Mouse (Mus musculus): ENCODE measurements around the gene Ncoa3. TPM values are rescaled to one million over a fixed set of nuclear protein-coding genes. Genes with fewer than 3 reads are reported as not detected.

Ncoa3 gene
- polyA plus RNA-seq, 1 experiment from 2014 or later, result 15.2 TPM

DNA sequence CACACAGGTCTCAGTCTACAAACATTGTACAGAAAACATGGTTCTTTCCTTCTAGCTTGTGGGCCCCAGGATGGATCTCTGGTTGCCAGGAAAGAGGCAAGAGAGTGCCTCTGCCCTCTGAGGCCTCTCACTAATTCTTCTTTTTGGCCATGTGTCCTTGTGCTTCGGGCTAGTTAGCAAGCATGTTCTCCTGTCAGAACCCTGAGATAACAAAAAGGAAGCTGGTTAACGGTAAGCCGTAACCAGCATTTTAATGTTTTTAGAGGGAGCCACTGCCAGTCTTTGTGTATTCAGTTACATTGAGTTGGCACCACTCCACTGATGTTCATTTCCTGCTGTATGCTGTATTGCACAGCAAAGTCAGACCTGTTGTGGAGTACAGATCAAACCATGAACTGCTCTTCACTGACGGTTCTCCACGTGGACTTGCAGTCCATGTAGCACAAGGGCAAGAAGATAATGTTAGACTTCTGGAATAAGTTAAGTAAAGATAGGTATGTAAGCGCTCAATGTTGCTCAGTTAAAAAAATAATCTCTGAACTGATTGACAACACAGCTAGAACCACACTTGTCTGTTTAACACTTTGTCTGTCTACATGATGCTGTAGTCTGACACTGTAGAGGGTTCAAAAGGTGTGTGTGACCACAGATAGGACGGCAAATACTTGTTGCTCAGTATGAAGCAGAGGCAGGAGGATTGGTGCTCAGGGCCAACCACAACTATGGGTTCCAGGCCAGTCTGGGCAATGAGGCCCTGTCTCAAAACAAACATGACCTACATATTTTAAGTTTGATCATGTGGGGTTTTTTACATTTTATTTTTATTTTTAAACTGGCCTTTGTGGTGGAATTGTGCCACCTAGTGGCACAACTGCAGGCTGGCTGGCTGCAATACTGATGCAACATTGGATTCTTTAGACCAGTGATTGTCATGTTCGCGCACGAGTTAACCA lies 53.4 kb downstream of the Ncoa3 start:
- no peak overlapping the region for H3K4me3 ChIP-seq (ENCODE audit: low read depth, low read length)
- H3K9ac ChIP-seq (ENCODE audit: low read depth, low read length), result no peak overlapping the region
- H3K36me3 ChIP-seq (ENCODE audit: control insufficient read depth, insufficient read depth, low read length), result peaks cover 4% of the 10 kb centered on the region; the same call in 1 of the 2 replicates
- no peak overlapping the region for H3K27ac ChIP-seq (ENCODE audit: low read depth, low read length)
- ATAC-seq (replicated peaks; ENCODE audit: low FRiP score) (no peak), DNase-seq (ENCODE audit: low spot score) (no peak)
- H3K4me2 ChIP-seq, result no peak overlapping the region
- WGBS, result 52% methylated on average over 10 of the region's 10 CpGs
- H3K27me3 ChIP-seq (replicated peaks; ENCODE audit: control insufficient read depth, insufficient read depth, low read length), result no peaks in the 10 kb centered on the region
- H3K4me1 ChIP-seq (replicated peaks; ENCODE audit: control insufficient read depth, insufficient read depth, low read length), result peaks cover 22% of the 10 kb centered on the region
- no peaks in the 10 kb centered on the region for H3K9me3 ChIP-seq (ENCODE audit: control insufficient read depth, low read length)

DNA sequence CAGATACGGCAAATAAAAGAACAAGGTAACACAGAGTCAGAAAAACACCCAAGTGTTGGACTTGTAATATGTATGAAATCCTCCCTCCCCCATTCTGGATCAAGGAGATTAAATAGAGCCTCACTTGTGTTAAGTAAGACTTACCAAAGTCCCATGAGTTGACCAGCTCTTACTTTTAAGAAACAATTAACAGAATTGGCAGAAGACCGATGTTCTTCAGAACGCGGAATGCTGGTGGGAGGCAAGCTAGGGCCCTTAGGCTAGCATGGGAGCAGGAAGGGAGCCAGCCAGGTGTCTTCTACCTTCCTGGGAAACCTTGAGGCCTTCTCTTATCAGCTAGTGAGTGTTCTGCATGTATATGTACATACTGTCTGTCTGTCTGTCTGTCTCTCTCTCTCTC lies 55.5 kb downstream of the Ncoa3 start:
- Histone ChIP-seq H3K36me3 (ENCODE audit: control insufficient read depth, insufficient read depth, low read length) (peaks cover 6% of the 10 kb centered on the region; the same call in 1 of the 2 replicates), H3K27me3 (replicated peaks; ENCODE audit: control insufficient read depth, insufficient read depth, low read length) (no peaks in the 10 kb centered on the region), H3K4me3 (ENCODE audit: low read depth, low read length) (no peak overlapping the region), H3K4me2 (no peak overlapping the region), H3K4me1 (replicated peaks; ENCODE audit: control insufficient read depth, insufficient read depth, low read length) (peaks cover 11% of the 10 kb centered on the region), H3K9me3 (ENCODE audit: control insufficient read depth, low read length) (no peaks in the 10 kb centered on the region), H3K27ac (ENCODE audit: low read depth, low read length) (no peak overlapping the region), H3K9ac (ENCODE audit: low read depth, low read length) (no peak overlapping the region)
- ATAC-seq (replicated peaks; ENCODE audit: low FRiP score) (no peak), DNase-seq (ENCODE audit: low spot score) (no peak)
- 95% methylated on average over 4 of the region's 4 CpGs for WGBS

DNA sequence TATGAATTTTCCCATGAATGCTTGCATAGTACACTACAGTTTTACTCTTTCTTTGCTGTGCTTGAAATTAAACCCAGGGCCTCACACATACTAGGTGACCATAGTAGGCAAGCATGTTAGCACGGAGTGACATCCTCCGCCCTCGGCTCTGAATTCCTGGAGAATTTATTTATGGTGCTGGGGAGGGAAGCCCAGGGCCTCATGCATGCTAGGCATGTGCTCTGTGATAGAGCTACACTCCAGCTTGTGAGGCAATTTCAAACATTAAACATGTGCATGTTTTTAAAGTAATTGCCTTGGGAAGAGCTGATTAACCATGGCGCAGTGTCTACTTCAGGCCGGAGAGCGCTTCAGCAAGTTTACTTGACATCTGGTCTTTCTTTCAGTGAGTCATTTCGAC lies 56.4 kb downstream of the Ncoa3 start:
- Histone ChIP-seq H3K9me3 (ENCODE audit: control insufficient read depth, low read length) (no peaks in the 10 kb centered on the region), H3K4me1 (replicated peaks; ENCODE audit: control insufficient read depth, insufficient read depth, low read length) (peaks cover 9% of the 10 kb centered on the region), H3K27ac (ENCODE audit: low read depth, low read length) (no peak overlapping the region), H3K4me3 (ENCODE audit: low read depth, low read length) (no peak overlapping the region), H3K27me3 (replicated peaks; ENCODE audit: control insufficient read depth, insufficient read depth, low read length) (no peaks in the 10 kb centered on the region), H3K36me3 (ENCODE audit: control insufficient read depth, insufficient read depth, low read length) (peaks cover 9% of the 10 kb centered on the region; the same call in 1 of the 2 replicates), H3K4me2 (no peak overlapping the region), H3K9ac (ENCODE audit: low read depth, low read length) (no peak overlapping the region)
- WGBS, result 85% methylated on average over 7 of the region's 7 CpGs
- no peak for ATAC-seq (replicated peaks; ENCODE audit: low FRiP score)
- DNase-seq (ENCODE audit: low spot score), result no peak

DNA sequence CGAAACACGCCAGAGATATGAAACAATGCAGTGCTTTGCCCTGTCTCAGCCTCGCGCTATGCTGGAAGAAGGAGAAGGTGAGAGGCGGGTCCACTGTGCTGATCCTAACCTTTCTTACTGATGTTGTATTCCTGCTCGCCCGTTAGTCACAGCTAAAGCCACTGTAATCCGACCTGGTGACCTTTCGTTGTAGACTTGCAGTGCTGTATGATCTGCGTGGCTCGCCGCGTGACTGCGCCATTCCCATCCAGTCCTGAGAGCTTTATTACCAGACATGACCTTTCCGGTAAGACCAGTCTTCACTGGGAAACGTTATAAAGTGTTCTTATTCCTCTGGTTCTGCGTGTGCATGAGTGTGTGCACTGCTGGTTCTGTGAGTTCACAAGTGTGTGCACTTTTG lies 59.0 kb downstream of the Ncoa3 start:
- Histone ChIP-seq H3K4me3 (ENCODE audit: low read depth, low read length) (no peak overlapping the region), H3K4me1 (replicated peaks; ENCODE audit: control insufficient read depth, insufficient read depth, low read length) (no peaks in the 10 kb centered on the region), H3K4me2 (no peak overlapping the region), H3K36me3 (ENCODE audit: control insufficient read depth, insufficient read depth, low read length) (peaks cover 24% of the 10 kb centered on the region; the same call in 1 of the 2 replicates), H3K27me3 (replicated peaks; ENCODE audit: control insufficient read depth, insufficient read depth, low read length) (no peaks in the 10 kb centered on the region), H3K9ac (ENCODE audit: low read depth, low read length) (no peak overlapping the region), H3K27ac (ENCODE audit: low read depth, low read length) (no peak overlapping the region), H3K9me3 (ENCODE audit: control insufficient read depth, low read length) (no peaks in the 10 kb centered on the region)
- DNase-seq (ENCODE audit: low spot score), result no peak
- ATAC-seq (replicated peaks; ENCODE audit: low FRiP score), result no peak
- 91% methylated on average over 17 of the region's 17 CpGs for WGBS

DNA sequence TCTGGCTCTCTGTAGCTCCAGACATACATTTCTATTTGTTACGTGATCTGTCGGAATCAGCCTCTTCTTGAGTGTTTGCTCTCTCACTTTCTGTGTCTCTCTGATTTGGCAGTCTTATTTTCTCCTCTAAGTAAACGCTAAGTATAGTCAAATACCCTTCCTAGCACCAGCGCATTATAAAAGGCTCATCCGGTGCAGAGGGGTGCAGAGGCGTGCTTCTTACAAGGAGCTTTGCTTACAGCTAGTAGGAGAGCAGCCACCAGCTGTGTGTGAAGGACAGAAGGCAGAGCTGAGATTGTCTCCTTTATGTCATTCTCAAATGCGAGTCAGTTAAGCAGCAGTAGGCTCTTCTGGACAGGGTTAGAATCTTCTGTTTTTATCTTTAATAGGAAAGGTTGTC lies 59.5 kb downstream of the Ncoa3 start:
- Histone ChIP-seq H3K9me3 (ENCODE audit: control insufficient read depth, low read length) (no peaks in the 10 kb centered on the region), H3K36me3 (ENCODE audit: control insufficient read depth, insufficient read depth, low read length) (peaks cover 24% of the 10 kb centered on the region; the same call in 1 of the 2 replicates), H3K4me1 (replicated peaks; ENCODE audit: control insufficient read depth, insufficient read depth, low read length) (no peaks in the 10 kb centered on the region), H3K9ac (ENCODE audit: low read depth, low read length) (no peak overlapping the region), H3K4me3 (ENCODE audit: low read depth, low read length) (no peak overlapping the region), H3K4me2 (no peak overlapping the region), H3K27me3 (replicated peaks; ENCODE audit: control insufficient read depth, insufficient read depth, low read length) (no peaks in the 10 kb centered on the region), H3K27ac (ENCODE audit: low read depth, low read length) (no peak overlapping the region)
- DNase-seq (ENCODE audit: low spot score) (no peak), ATAC-seq (replicated peaks; ENCODE audit: low FRiP score) (no peak)
- WGBS, result 90% methylated on average over 7 of the region's 7 CpGs

DNA sequence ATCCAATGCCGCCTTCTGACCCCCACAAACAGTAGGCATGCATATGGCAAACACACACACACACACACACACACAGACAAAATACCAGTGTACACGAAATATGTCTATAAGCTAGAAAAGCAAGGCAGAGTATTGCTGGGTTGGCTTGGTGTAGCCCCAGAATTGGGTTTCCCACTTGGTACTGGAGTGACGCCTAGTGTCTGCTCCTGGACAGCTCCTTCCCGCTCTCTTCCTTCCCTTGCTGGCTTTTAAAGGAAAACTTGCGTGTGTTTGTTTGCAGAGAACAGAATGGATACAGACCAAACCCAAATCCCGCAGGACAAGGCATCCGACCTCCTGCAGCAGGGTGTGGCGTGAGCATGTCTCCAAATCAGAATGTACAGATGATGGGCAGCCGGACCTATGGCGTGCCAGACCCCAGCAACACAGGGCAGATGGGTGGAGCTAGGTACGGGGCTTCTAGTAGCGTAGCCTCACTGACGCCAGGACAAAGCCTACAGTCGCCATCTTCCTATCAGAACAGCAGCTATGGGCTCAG lies 61.6 kb downstream of the Ncoa3 start:
- peaks cover 26% of the 10 kb centered on the region; the same call in 1 of the 2 replicates for H3K36me3 ChIP-seq (ENCODE audit: control insufficient read depth, insufficient read depth, low read length)
- no peak overlapping the region for H3K27ac ChIP-seq (ENCODE audit: low read depth, low read length)
- no peaks in the 10 kb centered on the region for H3K4me1 ChIP-seq (replicated peaks; ENCODE audit: control insufficient read depth, insufficient read depth, low read length)
- no peaks in the 10 kb centered on the region for H3K9me3 ChIP-seq (ENCODE audit: control insufficient read depth, low read length)
- no peak overlapping the region for H3K4me3 ChIP-seq (ENCODE audit: low read depth, low read length)
- ATAC-seq (replicated peaks; ENCODE audit: low FRiP score) (no peak), DNase-seq (ENCODE audit: low spot score) (no peak)
- H3K4me2 ChIP-seq, result no peak overlapping the region
- 93% methylated on average over 14 of the region's 14 CpGs for WGBS
- H3K27me3 ChIP-seq (replicated peaks; ENCODE audit: control insufficient read depth, insufficient read depth, low read length), result no peaks in the 10 kb centered on the region
- no peak overlapping the region for H3K9ac ChIP-seq (ENCODE audit: low read depth, low read length)

DNA sequence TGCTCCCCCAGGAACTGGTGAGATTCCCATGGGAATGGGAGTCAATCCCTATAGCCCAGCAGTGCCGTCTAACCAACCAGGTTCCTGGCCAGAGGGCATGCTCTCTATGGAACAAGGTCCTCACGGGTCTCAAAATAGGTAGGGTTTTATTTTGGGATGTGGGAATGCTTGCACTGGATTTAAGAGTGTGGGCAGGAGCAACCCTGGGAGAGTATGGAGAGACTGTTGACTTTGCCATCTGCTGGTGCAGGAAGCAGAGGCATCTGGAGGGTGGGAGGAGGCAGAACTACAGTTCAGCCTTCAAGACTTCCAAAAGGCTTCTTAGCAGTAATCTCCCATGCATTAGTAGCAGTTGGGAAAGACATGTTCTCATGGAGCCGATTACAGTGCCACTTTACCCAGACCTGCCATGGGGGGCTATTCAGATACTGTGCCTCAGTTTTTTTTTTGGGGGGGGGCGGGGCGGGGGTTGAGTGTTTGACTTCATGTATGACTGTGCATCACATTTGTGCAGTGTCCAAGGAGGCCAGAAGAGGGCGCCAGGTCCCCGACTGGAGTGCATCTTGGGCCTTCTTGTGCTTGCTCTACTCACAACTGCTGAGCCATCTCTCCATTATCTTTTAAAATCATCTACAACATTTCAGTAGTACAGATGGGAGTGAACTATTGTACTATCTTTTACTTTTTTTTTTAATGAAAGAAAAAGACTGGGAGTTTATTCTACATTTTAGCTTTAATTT lies 67.4 kb downstream of the Ncoa3 start:
- Histone ChIP-seq H3K9ac (ENCODE audit: low read depth, low read length) (no peak overlapping the region), H3K27ac (ENCODE audit: low read depth, low read length) (no peak overlapping the region), H3K4me3 (ENCODE audit: low read depth, low read length) (no peak overlapping the region), H3K27me3 (replicated peaks; ENCODE audit: control insufficient read depth, insufficient read depth, low read length) (no peaks in the 10 kb centered on the region), H3K4me2 (no peak overlapping the region), H3K36me3 (ENCODE audit: control insufficient read depth, insufficient read depth, low read length) (peaks cover 20% of the 10 kb centered on the region), H3K9me3 (ENCODE audit: control insufficient read depth, low read length) (no peaks in the 10 kb centered on the region), H3K4me1 (replicated peaks; ENCODE audit: control insufficient read depth, insufficient read depth, low read length) (no peaks in the 10 kb centered on the region)
- no peak for ATAC-seq (replicated peaks; ENCODE audit: low FRiP score)
- 72% methylated on average over 7 of the region's 7 CpGs for WGBS
- no peak for DNase-seq (ENCODE audit: low spot score)

DNA sequence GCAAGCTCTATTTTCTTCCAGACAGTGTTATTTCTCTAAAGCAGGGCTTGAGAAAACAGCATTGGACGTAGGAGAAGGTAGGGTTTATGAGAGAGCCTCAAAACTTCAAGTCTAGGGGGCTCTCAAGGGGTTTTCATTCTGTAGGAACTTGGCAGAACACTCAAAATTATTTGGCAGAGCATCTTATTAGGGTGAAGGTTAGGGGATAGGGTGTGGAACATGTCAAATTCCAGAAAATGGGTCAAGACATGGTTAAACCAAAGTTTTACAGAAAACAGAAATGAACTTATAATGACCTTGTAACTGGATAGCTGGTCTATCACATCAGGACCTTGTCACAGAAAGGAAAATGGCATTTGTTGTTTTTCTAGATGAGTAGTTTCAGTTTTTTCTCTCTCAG lies 69.6 kb downstream of the Ncoa3 start:
- no peaks in the 10 kb centered on the region for H3K4me1 ChIP-seq (replicated peaks; ENCODE audit: control insufficient read depth, insufficient read depth, low read length)
- H3K36me3 ChIP-seq (ENCODE audit: control insufficient read depth, insufficient read depth, low read length), result peaks cover 21% of the 10 kb centered on the region
- H3K9me3 ChIP-seq (ENCODE audit: control insufficient read depth, low read length), result no peaks in the 10 kb centered on the region
- no peak overlapping the region for H3K4me2 ChIP-seq
- ATAC-seq (replicated peaks; ENCODE audit: low FRiP score) (no peak), DNase-seq (ENCODE audit: low spot score) (no peak)
- no peak overlapping the region for H3K27ac ChIP-seq (ENCODE audit: low read depth, low read length)
- H3K9ac ChIP-seq (ENCODE audit: low read depth, low read length), result no peak overlapping the region
- no peaks in the 10 kb centered on the region for H3K27me3 ChIP-seq (replicated peaks; ENCODE audit: control insufficient read depth, insufficient read depth, low read length)
- no peak overlapping the region for H3K4me3 ChIP-seq (ENCODE audit: low read depth, low read length)
- WGBS, result 86% methylated on average over 1 of the region's 1 CpGs

All from liver, embryonic 11.5 days (tissue).